Mouse (Mus musculus) erythroblast, embryonic 14.5 days (primary cell): ENCODE data around the gene S100pbp.

Experiments used
- GATA1 ChIP-seq: IDR thresholded peaks from 2 replicates; pipeline ENCODE4 v1.6.1; 2012; ENCODE audit warnings: low read length, inconsistent platforms, mixed read lengths
- TAL1 ChIP-seq: IDR thresholded peaks from 3 replicates; pipeline ENCODE4 v1.6.1; 2012; ENCODE audit warnings: low read length, inconsistent platforms, mixed read lengths

- no peak for TF ChIP-seq GATA1
- no peak for TF ChIP-seq TAL1
Observed at GRCm38 (mm10) chr4:129188041-129188659, 1.4 kb downstream of the S100pbp start.
